Mouse (Mus musculus) retina, postnatal 7 days (tissue): ENCODE results near the gene Anks1.

Experiments used
- DNase-seq: peaks from one replicate; pipeline ENCODE4 v3.0.0-alpha.2; 2012; ENCODE audit warnings: low read depth, low spot score

The Anks1 gene

DNA sequence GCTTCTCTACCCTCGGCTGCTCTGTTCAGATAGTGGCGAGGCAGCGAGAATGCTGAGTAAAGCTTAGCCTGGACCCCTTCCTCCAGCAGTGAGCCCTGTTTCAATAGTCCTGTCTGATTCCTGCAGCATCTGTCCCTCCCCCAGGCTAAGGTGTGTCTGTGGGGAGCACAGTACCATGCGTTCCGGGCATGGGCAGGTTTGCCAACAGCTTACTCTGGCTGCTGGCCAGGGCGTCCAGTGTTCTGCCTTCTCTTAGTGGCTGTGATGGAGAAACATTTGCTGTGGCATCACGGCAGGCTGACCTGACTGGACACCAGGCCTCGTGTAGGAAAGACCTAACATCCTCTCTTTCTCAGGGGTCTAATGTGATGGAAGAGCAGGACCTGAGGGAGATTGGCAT lies 141.1 kb downstream of the Anks1 start:
- DNase-seq = no peak

DNA sequence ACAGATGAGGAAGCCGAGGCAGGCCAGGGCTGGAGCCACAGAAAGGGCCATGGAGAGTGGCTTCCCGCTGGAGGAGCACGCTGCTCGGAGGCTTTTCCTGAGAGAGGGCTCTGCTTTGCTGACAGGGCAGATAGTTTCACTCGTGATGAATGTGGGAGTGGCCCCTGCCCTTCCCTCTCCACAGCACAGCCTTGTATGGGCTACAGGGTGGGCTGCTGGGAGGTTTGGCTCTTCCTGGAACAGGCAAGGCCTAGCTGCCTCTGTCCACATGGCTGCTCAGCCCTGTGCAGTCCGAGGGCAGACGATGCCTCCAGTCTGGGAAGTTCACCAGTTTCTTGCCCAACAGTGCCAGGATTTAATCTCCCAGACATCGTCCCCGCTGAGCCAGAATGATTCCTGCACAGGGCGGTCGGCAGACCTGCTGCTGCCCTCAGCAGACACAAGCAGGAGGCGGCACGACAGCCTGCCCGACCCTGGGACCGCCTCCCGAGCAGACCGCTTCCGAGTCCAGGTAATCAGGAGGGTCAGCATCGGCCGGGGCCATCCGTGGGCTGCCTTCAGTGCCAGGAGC lies 143.3 kb downstream of the Anks1 start:
- no peak for DNase-seq

DNA sequence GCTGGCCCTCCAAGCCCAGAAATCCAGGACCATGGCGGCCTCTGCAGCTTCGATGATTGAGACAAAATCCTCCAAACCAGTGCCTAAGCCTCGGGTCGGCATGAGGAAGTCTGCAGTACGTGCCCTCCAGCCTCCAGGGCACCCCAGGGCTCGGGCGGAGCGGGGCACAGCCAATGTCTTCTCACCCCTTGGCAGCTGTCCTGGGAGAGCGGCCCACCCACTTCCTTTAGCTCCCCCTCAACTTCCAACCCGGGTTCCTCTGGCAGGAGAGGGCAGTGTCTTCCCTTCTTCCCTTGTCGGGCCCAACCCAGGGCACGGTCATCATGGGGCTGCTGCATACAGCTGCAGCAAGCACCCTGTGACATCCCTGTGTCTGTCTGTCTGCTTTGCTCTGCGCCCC lies 149.2 kb downstream of the Anks1 start:
- no peak for DNase-seq

DNA sequence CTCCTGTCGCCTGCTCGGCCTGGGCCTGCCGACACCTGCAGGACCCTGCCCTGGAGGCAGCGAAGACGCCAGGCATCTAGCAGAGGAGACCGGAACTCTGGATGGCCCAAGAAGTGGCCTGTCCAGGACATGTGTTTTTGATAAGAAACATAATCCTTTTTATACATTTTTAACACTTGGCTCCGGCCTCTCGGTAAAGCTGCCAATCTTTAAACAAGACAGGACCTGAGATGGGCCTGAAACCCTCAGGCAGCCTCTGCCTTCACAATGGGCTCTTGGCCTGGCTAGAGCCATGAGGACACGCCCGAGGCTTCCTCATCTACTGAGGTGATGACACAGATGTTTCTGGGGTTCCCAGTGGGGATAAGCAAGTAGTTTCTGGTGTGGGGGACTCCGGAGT lies 151.6 kb downstream of the Anks1 start:
- DNase-seq = no peak

DNA sequence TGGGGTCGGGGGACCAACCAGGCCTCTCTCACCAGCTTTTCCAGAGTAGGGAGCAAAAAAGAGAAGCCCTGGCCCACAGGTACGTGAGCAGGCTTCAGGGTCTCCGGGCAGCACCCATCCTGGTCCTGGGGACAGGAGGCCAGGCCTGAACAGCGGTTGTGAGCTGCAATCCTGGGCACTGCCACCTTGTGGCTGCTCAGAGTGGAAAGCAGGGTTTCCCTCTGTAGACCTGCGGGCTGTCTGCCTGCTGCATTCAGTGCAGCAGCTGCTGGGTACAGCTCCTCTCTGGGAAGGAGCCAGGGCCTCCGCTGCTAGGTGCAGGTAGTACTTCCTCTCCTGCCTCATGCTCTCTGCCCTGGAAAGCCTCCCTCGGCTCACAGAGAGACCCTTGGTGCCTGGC lies 152.4 kb downstream of the Anks1 start:
- no peak for DNase-seq

DNA sequence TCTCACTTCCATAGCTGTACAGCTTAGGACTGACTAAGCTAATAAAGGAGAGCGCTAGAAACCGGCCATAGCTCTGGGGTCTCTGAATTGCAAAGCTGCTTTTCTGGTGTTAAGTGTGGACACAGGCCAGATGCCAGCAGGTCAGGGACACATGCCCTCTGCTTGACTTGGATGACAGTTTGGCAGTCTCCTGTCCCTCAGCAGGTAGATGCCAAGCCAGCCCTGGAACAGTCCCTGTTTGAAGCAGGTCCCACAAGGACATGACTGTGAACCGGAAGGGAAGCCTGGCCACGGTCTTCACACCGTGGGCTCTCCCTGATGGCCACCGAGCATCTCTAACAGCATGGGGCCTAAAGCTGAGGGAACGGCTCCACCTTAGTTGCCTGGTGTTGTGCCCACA lies 153.6 kb downstream of the Anks1 start:
- no peak for DNase-seq

DNA sequence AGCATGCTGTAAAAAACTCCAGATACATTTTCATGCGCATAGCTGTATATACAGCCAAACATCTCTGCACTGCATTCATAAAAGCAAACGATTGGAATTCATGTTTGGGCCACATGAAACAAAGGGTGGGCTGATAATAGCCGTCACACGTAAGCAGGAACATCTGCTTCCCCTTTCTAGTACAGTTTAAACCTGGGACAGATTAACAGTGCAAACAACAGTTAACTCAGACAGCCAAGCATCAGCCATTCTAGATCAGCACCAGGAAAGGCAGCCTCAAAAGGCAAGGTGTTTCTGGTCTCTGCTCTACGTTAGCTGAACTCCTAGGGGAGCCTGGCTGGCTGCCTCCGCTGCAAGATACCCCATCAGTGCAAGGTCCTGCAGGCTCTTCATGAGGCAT lies 154.1 kb downstream of the Anks1 start:
- DNase-seq = no peak

DNA sequence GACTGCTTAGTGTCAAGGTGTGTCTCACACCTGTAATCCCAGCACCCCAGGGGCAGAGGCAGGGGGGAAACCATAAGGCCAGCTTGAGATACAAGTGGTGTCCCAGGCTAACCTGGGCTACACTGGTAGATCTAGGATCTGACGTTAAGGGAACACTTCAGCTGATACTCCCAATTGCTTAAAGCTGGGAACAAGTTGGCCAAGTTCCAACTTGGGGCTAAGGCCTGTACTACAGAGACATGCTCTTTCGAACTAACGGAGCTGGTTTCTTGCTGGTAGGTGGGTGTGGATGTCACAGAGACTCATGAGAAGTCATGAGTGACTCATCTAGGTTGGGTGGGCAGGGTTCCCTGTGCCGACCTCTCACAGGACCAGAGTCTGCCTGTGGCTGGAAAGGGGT lies 158.2 kb downstream of the Anks1 start:
- DNase-seq = no peak

DNA sequence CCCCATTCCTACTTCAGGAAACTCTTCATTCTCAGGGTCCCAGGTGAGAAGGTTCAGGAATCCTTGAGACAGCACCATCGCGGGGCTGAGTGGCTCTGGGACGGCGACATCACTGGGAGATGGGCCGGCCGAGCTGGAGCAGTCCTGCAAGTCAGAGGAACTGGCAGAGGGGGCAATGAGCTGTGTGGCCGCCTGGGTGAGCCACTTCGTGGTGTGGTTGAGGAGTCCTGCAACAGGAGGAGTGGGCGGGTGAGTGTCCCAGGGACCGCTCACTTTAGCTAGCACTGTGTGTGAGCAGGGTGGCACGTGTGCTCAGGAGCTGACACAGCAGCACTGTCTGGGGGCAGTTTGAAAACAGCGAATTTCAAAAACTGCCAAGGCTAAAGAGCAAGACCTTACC lies 160.3 kb downstream of the Anks1 start:
- no peak for DNase-seq

DNA sequence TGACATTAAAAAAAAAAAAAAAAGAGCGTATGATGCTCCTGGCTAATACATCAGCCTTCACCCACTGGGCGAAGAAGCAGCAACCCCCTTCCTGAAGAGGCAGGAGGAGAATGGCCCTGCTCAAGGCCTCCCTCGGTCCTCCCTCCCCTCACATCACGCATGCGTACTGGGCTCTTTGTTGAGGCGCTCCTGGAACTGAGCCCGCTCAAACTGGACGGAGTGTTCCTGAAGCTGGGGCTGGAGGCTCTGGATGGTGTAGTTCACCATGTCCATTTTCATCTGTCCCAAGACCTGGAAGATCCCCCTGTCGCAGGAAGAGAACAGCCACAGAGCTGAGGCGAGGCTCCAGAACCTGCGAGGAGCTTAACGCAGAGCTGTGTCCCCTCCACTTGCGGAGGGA lies 161.2 kb downstream of the Anks1 start:
- no peak for DNase-seq

DNA sequence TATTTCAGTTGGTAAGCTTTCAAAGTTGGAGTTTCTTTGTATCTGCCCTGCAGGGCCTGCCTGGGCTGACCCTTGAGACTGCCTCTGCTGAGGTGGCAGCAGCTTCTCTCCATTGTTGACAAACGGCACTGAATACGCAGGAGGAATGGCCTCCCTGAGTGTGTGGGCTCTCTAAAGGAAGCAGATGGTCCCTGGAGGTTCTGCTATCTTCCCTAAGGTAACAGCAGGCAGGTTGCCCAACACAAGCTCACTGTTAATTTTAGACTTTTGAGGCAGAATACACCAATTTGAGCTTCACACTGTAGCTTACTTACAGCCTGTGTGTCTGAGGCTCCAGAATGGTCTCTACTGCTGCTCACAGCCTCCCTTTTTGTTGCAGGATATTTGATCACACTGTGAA lies 163.6 kb downstream of the Anks1 start:
- DNase-seq = no peak

DNA sequence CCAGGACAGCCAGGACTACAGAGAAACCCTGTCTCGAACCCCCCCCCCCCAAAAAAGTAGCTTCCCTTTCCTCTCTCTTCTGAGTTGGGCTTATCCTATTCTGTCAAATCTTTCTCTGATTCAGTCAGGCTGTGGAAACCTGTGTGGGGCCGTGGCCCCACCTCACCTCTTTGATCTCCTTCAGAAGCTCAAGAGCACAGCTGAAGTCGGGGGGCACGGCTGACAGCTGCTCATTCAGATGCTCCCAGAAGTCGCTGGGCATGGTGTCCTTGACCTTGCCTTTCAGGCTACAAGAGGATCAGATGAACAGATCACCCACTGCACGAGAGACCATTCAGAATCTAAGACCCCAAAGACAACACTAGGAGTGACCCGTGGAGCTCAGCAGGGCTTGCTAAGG lies 165.4 kb downstream of the Anks1 start:
- DNase-seq = no peak

DNA sequence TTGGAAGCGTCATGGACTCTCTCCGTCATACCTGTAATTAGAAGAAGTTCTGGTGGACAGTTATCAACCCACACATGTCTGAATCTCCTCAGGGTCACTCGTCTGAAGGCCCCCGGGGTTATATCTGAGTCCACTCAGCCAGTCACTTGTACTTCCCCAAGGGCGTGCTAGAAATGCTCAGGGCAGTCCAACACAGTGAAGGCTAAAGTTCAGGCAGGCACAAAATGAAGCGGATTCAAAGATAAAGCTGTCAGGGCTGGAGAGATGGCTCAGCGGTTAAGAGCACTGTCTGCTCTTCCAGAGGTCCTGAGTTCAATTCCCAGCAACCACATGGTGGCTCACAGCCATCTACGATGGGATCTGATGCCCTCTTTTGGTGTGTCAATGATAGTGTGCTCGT lies 168.9 kb downstream of the Anks1 start:
- DNase-seq = no peak

DNA sequence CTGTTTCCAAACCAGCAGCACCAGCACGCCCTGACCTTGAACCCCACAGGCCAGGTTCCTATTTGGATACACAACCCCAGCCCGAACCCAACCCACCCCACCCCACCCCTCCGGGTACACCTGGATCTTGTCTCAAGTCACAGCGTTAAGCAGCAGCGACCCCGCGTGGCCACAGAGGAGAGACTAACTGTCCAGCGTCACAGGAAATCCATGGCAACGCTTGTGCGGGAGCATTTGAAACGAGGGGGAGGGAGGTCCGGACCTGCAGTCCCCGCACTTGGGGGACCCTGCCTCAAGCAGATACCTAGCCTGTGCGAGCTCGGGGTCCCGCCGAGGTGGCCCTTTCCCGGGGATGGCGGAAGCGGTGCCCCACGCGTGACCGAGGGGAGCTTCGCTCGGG lies 170.5 kb downstream of the Anks1 start:
- peak; percentile 89 for DNase-seq

DNA sequence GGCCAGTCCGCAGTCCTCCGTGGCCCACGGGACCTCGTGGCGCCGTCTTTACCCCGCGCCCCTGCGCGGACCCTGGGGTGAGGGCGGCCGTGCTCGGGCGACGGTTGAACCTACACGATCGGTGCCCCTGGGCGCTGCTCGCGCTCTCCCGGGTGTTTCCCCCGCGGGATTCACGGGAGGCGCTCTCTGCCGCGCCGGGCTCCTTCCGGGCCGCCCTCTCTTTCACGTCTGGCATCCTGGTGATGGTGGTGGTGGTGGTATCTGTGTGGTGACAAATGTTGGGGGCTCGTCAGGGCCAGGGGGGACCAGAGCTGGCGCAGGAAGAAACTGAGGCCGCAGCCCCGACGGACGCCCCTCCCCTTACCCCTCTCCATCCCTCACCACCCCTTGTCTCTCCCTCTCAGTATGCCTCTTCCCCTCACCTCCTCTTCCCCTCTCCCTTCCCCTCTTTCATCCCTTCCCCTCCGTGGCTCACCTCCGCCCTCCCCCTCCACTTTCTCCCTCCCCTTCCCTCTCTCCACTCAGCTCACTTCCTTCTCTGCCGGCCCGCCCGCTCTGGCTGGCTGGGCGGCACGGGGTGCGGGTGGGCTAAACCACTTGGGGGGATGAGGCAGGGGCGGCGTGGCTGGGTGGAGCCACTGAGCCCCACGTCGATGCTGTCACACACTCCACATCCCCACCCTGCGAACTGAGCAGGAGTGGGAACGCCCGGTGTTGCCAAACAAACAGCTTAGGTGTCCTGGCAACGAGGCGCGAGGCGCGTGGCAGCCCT lies 171.1 kb downstream of the Anks1 start, which contains the start of gene Tcp11:
Tcp11 (minus strand) TSS at position 595 of the 772 bp plus-strand sequence.
- DNase-seq = peak; percentile 91

DNA sequence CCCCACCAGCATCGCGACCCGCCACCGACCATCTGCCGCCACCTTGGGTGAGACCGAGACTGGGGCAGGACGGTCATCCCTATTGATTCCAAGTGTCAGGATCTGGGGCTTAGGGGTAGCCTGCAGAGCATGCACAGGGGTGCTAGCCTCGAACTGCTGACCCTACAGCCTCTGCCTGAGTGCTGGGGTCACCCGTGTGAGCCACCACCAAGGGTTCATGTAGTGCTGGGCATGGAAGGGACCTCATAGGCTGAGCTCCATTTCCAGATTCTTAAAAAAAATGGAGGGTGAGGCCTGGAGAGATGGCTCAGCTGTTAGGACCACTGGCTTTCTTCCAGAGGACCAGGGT lies 171.7 kb downstream of the Anks1 start:
- no peak for DNase-seq

DNA sequence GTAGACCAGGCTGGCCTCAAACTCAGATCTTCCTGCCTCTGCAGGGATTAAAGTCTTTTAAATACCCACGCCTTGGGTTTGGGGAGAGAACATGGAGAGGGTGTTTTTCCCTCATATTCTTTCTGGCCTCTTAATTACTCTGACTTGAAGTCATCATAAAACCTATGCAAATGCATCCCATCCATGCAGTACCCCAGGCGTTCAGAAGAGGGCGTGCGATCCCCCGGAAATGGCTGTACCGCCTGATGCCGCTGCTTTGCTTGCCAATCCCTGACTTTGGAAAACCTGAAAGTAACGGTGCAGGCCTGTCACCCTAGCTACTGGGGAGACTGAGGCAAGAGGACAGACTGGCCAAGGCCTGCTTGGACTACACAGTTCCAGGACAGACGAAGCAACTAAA lies 172.3 kb downstream of the Anks1 start:
- DNase-seq = no peak

DNA sequence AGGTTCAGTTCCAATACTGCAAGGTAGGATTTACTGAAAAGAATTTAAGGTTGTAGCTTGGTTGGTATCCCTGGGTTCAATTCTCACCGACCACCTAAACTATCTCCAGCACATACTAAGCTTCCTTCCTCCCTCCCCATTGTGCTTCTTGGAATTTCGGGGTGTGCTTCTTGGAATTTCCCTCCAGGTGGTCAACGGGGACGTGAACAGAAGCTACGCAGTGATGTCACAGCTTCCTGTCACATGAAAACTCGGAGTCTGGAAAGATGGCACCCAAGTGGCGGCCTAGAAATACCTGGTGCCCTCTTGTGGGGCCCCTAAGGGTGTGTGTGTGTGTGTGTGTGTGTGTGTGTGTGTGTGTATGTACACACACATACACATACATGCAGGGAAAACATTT lies 172.8 kb downstream of the Anks1 start:
- no peak for DNase-seq

DNA sequence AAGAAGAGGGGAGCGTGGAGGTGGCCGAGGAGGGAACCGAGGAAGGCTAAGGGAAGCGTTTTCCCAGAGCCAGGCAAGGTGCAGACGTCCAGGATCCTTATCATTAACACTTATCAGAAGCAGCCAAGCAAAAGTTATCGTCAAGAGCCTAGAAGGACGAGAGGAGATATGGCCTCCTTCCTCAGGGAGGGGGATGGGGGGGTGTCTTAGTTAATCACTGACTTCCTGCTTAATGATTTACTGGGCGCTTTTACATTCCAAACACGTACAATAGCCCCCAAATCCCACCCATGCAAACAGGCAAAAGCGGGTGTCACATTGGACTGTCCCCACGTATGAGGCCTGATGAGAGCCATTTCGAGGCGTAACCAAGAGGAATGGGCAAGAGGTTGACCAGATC lies 173.8 kb downstream of the Anks1 start:
- DNase-seq = no peak

DNA sequence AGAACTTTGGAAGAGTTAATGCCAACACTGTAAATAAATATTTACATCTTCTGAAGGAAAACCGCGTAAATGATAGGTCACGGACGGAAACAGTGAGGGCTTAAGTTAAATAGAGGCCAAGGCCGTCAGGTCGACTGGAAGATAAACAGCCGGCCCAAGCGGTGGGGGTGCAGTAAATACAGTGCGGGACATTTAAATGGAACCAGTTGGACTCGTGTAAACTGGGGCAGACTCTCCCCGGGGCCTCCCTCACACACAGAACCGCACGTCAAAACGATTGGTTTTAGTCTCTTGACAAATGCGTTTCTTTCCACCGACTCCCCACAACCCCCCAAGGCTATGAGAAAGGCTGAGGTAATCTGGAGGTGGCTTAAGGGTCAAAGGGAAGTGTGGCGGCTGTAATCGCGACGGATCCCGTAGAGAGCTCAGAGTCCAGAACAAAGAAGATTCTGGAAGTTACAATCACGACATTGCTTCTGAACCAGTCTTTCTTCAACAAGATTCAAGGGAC lies 175.3 kb downstream of the Anks1 start:
- no peak for DNase-seq

DNA sequence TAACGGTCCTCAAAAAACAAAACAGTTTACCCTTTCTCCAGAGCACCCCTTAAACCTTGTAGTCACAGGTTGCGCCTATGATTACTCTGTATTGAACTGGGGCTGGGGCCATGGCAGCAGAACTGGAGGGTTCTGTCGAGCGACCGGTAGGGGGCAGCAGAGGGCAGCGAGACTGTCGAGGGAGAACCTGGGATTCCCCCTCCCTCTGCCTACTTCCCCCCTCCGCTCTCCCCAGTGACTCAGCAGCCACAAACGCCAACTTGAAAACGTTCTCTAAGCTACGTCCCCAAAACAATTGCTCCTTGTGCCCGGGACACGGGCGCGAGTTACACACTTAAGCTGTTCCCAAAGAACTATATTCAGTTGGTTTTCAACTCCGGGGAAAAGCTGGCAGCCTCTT lies 175.9 kb downstream of the Anks1 start:
- DNase-seq = peak; percentile 82

DNA sequence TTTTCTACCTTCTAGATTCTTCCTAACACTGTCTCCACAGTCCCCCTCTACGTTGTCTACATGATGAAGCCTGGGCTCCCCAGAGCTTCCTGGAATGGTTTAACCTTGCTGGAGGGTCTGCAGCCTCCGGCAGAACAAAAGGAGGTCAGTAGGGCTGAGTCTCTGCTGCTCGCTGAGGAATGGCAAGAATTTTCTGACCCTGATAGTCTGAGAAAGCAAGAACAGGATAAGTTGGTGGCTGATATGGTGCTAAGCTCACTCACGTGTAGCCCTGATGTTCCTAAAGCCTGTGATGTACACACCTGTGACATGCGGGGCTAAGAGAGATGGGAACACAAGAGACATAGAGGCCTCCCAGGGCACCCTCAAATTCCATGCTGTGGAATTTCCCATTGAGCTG lies 178.3 kb downstream of the Anks1 start:
- no peak for DNase-seq

DNA sequence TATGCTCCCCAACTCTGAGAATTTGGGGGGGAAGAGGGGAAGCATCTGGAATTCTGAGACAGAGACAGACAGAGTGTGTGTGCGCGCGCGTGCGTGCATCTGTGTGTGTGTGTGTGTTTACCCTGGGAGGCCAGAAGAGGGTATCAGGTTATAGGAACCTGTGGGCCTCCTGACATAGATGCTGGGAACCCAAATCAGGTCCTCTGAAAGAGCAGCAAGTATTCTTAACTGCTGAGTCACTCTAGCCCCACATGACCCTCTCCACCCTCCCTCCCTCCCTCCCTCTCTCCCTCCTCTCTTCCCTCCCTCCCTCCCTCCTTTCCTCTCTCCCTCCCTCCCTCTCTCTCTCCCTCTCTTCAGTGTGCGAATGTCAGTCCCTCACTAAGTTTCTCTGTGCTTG lies 179.6 kb downstream of the Anks1 start:
- no peak for DNase-seq

DNA sequence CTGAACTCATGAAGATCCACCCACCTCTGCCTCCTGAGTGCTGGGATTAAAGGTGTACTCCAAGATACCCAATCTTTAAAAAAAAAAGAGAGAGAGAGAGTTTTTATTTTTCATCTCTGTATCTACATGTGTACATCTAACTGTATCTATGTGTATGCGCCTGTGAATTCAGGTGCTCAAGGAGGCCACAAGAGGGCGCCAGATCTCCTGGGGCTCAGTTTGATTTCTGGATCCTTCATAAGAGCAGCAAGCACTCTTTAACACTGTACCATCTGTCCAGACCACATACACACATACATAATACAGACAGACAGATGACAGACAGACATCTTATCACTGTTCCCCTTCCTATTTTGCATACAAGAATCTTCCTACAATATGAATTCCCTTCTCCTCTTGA lies 183.2 kb downstream of the Anks1 start:
- DNase-seq = no peak
